Mouse (Mus musculus) frontal cortex, postnatal 36 days (tissue): ENCODE measurements at regions not wholly inside any gene's neighbourhood (a gene's known extent, or its start where the extent isn't known, plus 50 kb on each side); places are given as distances from the start of the nearest gene placed in this dataset.

Experiments used
- DNase-seq, 2 experiments: peaks; one replicate each; pipeline ENCODE4 v3.0.0; 2022; ENCODE audit warnings: low spot score in 2 of 2

GRCm38 (mm10) chr11:56290651-56291578 lies 250.1 kb upstream of the Nmur2 start:
- no peak for DNase-seq

DNA sequence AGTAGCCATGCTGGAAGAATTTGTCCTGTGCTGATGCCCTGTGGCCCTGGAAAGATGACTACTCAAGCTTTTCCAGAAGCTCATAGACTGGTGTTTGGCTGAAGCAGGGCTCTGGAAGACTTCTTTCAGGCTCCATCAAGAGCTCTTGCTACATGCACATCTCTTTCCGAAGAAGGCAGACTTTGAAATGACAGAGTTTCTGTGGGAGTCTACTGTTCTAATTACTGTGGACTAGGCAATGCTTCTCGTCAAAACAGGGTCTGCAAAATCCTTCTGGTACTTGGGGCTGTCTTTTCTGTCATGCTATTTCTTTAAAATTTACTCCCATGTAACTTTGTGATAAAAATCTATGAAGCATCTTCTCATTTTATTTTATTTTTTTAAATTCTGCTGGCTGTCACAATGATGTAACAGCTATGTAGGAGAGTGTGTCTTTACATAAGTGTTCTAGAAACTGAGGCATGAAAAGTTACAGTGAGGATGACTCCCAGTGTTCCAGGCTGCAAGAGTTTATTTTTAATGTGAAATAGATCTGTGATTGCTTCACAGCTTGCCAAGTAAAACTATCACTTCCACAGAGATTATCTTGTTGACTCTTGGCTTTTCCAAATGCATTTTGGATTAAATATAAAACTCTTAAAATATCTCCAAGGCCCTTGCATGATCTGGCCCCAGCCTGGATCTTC lies 244.9 kb upstream of the Nmur2 start:
- DNase-seq = peak; percentile 19 to 24

DNA sequence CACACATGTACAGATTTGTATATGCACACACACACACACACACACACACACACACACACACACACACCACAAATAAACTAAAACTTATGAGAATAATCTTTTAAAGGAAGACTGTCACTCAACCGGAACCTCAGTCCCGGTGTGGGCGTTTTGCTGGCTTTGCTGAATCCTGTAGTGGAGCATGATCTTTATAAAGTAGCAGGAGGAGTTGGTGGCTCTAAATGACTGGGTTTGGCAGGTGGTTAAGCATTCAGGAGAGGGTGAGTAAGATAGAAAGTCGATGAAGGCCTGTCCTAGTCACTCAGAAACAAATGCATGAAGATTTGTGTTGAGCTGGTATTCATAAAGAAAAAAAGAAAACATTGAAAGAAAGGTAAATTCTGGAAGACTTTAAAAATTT lies 240.4 kb upstream of the Nmur2 start:
- DNase-seq = peak in 1 of 2 experiments; percentile 24

DNA sequence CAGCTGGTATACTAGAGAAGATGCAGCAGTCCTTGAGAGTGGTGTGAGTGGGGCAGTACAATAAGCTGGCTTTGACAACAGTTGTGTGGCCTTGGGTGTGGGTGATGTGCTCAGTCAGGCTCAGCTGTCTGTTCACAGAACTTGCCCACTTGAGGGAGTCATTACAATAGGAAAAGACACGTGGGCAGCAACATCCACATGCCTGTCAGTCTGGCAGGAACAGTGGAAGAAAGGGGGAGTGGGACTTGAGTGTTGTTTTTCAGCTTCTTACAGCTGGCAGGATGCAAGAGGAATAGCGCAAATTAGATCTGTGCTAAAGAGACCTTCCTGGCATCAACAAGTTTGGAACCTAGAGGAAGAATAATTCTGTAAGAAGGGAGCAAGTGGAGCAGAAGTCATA lies 239.4 kb upstream of the Nmur2 start:
- DNase-seq = no peak

DNA sequence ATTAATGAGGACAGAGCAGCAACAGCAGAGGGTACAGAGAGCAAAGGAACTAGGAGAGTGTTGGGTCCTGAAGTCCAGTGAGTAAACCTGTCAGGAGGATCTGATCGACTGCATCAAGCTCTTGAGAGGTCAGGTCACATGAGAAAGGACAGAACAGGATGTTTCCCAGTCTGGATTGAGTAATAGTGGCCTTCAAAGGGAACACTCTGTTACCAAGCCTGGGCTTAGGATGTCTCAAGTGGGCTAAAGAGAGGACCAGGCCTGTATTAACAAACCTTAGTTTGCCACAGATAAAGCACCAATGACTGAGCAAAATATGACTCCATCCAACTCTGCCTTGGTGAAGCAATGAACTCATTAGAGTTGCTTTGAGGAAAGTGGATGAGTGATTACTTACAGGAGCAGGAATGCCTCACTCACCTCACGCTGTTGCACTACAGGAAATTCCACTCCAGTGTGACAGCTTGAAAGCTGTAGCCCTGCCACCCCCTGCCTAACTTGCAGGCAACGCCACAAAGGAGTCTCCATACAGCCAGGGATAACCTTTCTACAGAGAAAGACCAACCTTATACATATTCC lies 229.2 kb upstream of the Nmur2 start:
- DNase-seq = no peak

DNA sequence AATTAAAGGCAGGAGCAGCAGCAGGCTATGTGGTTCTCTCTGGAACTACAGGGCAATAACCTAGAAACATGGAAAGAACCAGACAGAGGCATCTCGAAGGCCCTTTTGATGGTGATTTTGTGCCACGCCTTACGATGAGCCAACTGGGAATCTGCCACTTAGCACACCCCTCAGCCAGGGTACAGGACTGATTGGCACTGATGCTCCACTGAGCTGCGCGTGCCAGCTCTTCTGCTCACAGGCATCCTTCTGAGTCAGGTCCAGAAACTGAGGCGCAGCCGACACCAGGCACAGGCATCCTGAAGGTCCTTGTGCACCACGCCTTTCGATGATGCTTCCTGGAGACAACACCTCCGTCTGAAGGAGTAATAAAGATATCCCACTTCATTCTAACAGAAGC lies 221.9 kb upstream of the Nmur2 start:
- no peak for DNase-seq

DNA sequence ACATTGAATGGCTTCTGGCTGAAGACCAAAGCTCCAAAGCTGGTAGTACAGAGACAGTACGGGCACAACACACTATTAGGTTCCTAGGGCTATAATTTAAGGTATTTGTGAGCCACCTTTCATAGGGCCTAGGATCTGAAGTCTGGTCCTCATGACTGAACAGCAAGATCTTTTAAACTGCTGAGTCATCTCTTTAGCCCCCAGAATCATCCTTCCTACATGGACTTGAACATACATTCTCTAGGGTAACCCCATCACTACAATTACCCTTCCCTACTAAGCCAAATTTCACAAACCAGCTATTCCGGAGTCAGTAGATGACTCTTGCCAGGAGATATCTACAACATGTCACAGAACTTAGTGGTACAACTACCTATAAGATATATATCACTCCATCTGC lies 215.5 kb upstream of the Nmur2 start:
- no peak for DNase-seq

DNA sequence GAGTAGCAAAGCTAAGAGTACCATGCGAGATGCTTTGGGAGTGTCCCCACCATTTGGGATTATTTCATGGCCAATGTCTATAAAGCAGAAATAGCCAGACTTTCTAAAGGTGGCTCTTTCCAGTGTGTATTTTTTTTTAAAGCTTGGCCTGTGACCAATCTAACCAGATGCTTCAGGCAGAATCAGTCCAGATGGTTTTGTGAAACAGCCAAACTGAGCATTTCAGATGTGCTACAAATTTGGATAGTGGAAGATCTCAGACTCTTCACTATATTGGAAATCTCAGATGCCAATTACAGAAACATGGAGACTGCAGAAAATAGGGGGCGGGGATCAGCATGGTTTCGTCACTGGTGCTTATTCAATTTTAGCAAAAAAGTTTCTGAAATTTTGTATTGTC lies 213.6 kb upstream of the Nmur2 start:
- peak; percentile 29 to 72 for DNase-seq

DNA sequence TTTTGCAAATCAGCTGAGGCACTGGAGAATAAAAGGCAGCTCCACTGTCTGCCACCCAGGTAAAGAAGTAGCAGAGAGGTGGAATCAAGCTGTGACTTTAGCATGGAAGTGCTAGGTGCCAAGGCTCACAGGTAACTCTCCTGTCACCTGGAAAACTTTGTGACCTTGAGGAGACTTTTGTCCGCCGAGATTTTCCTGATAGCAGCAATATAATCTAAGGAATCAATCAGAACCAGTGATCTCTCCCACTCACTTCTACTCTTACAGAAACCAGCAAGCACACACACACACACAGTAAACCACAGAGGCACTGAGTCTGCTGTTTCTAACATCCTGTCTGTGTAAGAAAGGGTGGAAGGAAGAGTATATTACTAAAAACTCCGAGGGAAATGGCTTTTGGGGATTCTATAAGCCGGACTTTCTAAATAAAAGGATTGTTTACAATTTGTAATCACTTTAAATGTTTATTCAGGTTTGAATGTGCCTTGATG lies 206.6 kb upstream of the Nmur2 start:
- DNase-seq = no peak

DNA sequence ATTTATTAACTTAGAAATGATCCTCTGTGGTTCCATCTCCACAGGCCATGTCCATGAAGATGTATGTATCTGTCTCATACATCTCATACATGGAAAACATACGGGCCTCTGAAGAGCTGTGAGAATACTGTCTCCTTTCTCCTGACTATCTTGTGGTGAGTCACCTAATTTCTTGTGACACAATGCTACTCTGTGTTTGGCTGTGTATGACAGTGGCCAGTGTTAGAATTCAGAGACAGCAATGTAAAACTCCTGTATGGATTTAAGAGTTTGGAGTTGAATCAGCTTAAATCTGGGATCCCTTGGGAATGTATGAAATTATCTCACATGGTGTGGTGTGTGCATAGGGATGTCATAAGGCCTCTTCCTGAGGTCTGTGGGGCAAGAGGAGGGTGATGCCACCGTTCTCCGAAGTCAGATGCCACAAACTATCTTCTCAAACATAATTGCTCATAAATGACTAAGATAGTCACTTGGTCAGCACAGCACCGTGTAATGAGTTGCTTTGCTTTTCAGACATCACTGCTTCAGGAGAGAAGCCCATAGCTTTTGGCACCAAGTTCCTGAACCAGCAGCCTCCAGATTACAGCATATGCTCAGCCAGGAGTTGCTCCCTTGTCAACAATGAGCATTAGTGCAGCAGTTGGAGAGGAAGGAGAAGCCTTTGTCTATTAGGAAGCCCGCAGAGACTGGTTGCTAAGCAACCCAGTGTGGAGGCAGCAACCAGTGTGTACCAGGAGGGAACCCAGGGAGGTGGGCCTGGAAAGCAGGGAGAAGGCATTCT lies 205.9 kb upstream of the Nmur2 start:
- peak; percentile 70 to 77 for DNase-seq

GRCm38 (mm10) chr11:56244951-56245350 lies 204.1 kb upstream of the Nmur2 start:
- DNase-seq = peak; percentile 42 to 45

DNA sequence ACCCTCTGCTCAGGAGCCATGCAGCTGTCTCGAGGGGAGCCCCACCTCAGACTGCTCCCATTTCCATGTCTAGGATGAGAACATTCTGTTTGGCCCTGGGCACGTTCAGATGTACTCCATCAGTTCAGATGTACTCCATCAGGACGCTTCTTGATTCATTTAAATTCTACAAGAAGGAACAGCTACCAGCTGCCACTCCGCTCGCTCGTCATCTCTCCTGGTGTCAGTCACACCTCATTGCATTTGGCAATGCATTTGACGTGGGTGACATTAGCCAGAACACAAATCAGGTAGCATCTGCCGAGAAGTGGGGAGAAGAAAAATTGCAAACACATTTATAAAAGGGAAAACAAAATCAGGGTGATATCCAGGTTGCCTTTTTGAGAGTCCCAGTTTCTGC lies 202.6 kb upstream of the Nmur2 start:
- DNase-seq = peak in 1 of 2 experiments; percentile 21

DNA sequence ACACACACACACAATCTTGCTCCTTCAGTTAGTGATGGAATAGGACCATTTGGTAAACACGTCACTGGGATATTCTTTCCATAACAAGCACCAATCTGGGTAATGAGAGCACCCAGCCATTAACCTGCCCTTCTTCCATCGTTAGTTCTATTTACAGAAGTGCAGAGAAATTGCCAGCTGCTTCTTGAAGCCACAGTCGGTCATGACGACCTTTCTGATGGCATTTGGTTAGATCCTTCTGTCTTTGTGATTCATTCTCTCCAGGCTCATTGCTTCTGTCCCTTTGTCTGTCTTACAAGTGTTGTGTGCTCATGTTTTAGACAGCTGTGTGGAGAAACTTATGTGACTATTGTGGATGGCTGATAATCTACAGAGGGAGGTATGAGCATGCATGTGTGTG lies 197.9 kb upstream of the Nmur2 start:
- DNase-seq = no peak

- no peak for DNase-seq
Measured at GRCm38 (mm10) chr11:56224999-56225398, 184.2 kb upstream of the Nmur2 start.

DNA sequence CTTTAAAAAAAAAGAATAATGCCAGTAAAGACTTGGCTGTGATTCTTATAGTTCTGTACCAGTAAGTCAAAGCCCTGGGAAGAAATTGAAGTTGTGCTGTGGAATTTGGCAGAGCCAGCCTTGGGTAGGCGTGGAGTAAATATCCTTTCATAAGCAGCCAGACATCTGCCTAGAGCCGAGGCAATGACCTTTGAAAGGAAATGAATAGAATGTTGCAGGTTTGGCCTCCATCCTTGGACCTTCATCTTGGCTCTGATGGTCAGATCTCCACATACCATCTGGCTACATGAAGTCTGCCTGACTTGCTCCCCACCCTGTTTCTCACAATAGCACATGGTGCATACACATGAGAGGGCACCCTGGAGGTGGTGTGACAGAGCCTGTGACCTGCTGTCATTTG lies 174.9 kb upstream of the Nmur2 start:
- DNase-seq = peak in 1 of 2 experiments; percentile 12

DNA sequence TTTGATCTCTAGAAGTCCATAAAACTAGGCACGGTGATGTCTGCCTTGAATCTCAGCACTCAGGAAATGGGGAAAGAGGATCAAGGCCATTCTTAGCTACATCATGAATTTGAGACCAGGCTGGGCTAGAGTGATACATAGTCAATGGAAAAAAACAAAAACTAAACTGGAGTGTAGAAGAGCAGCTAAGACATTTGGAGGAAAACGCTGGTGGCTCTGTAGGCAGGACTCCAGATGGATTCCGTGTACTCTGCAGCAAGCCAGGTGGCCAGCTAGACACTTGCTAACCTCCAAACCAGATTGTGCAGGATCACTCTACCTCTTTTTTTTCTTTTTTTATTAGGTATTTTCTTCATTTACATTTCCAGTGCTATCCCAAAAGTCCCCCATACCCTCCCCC lies 161.0 kb upstream of the Nmur2 start:
- DNase-seq = no peak

DNA sequence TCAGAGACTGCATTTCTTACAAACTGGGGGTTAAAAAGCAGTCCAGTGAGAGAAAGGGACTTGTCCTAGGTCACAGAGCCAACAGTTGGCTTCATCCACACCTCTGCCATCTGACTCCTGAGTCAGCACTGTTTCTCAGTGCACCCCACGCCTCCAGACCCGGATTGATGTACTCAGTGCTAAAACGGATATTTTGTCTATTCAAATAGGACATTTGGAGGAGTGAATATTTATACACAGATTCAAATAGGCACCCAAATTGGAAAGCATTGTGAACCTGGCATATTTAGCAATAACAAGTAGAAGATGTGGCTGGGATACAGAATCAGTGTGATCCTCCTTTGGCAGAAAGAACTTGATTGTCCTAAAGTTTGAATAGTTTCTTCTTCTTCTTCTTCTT lies 154.5 kb upstream of the Nmur2 start:
- peak in 1 of 2 experiments; percentile 14 for DNase-seq

GRCm38 (mm10) chr11:56193426-56193825 lies 152.6 kb upstream of the Nmur2 start:
- no peak for DNase-seq

GRCm38 (mm10) chr11:56173895-56174294 lies 133.1 kb upstream of the Nmur2 start:
- no peak for DNase-seq

GRCm38 (mm10) chr11:56173246-56173645 lies 132.4 kb upstream of the Nmur2 start:
- DNase-seq = peak; percentile 36 to 42

DNA sequence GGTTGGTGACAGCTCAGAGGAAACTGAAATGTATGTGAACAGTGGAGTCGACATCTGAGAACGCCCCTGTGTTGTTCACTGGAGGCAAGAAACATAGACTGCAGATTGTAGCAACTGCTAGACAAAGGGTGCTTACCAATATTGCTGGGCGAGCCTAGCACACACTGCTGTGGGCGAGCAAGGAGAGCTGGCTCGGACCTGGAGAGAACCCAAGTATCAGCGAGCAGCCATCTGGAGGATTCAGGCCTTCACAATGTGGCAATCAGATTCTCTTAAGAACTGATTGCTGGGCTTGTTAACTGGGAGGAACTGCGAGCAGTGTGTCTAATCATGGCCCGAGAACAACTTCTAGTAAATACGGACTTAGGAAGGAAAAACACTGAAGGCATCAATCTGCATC lies 128.8 kb upstream of the Nmur2 start:
- peak; percentile 49 to 61 for DNase-seq

DNA sequence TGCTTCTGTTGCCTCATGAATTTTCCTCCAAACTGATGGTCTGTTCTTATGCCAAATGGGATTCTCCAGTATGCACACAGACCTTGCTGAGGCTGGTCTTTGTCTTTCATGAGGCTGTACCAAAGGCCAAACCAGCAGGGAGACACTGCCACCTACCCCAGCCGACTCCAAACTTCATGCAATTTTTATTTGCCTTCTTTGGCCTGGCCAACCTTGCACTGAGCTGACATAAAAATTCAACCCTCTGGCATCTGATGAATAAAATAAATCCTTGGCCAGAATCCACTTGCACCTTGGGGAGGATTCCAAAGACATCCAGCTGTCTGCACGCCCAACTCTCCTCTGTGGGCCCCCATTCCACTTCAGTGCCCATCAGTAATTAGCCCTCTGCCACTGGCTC lies 126.0 kb upstream of the Nmur2 start:
- no peak for DNase-seq
